Mouse (Mus musculus) limb, embryonic 10.5 days (tissue): ENCODE measurements around the gene Fzd10. TPM values are rescaled to one million over a fixed set of nuclear protein-coding genes. Genes with fewer than 3 reads are reported as not detected.

ENCODE experiments used
- polyA plus RNA-seq: library from polyadenylated mRNA; unstranded; fragments of >200 nt; fragmentation: Nextera tagmentation; extraction: Ambion mirVana; gene quantifications from 2 replicates; pipeline ENCODE4 v1.2.1, GENCODE M21; 2016

Gene Fzd10
- polyA plus RNA-seq, 1 experiment from 2014 or later = 8.1 TPM

Other genes starting within 250 kb of the Fzd10 start
- gene Tmem132d, start 167.8 kb upstream of the Fzd10 start, polyA plus RNA-seq = 0.79 and 1.2 TPM in 2 replicates
- not detected in 2 replicates for gene Piwil1, start 101.7 kb downstream of the Fzd10 start, polyA plus RNA-seq